Mouse (Mus musculus): ENCODE results near the gene Magi1.

The Magi1 gene

GRCm38 (mm10) chr6:93983551-93983950 lies 300.2 kb downstream of the Magi1 start:
- DNase-seq (ENCODE audit: low read depth, low spot score) = no peak

GRCm38 (mm10) chr6:93981211-93981610 lies 302.5 kb downstream of the Magi1 start:
- DNase-seq (ENCODE audit: low read depth, low spot score) = no peak

- no peak for DNase-seq (ENCODE audit: low read depth, low spot score)
Observed at GRCm38 (mm10) chr6:93979241-93979640, 304.5 kb downstream of the Magi1 start.

- no peak for DNase-seq (ENCODE audit: low read depth, low spot score)
Observed at GRCm38 (mm10) chr6:93968721-93969120, 315.0 kb downstream of the Magi1 start.

GRCm38 (mm10) chr6:93962757-93963336 lies 320.9 kb downstream of the Magi1 start:
- DNase-seq (ENCODE audit: low read depth, low spot score) = no peak

- DNase-seq (ENCODE audit: low read depth, low spot score) = no peak
Observed at GRCm38 (mm10) chr6:93961782-93962181, 321.9 kb downstream of the Magi1 start.

- peak; percentile 13 for DNase-seq (ENCODE audit: low read depth, low spot score)
Observed at GRCm38 (mm10) chr6:93957172-93957571, 326.5 kb downstream of the Magi1 start.

- DNase-seq (ENCODE audit: low read depth, low spot score) = no peak
Observed at GRCm38 (mm10) chr6:93946612-93947011, 337.1 kb downstream of the Magi1 start.

GRCm38 (mm10) chr6:93936359-93936758 lies 347.4 kb downstream of the Magi1 start:
- DNase-seq (ENCODE audit: low read depth, low spot score) = no peak

GRCm38 (mm10) chr6:93935793-93936192 lies 347.9 kb downstream of the Magi1 start:
- DNase-seq (ENCODE audit: low read depth, low spot score) = no peak

- DNase-seq (ENCODE audit: low read depth, low spot score) = no peak
Observed at GRCm38 (mm10) chr6:93934700-93935099, 349.0 kb downstream of the Magi1 start.

- DNase-seq (ENCODE audit: low read depth, low spot score) = no peak
Observed at GRCm38 (mm10) chr6:93924568-93924967, 359.1 kb downstream of the Magi1 start.

GRCm38 (mm10) chr6:93923972-93924371 lies 359.7 kb downstream of the Magi1 start:
- DNase-seq (ENCODE audit: low read depth, low spot score) = no peak

- DNase-seq (ENCODE audit: low read depth, low spot score) = no peak
Observed at GRCm38 (mm10) chr6:93923351-93923750, 360.4 kb downstream of the Magi1 start.

GRCm38 (mm10) chr6:93922931-93923330 lies 360.8 kb downstream of the Magi1 start:
- no peak for DNase-seq (ENCODE audit: low read depth, low spot score)

GRCm38 (mm10) chr6:93913226-93913861 lies 370.4 kb downstream of the Magi1 start:
- peak; percentile 26 for DNase-seq (ENCODE audit: low read depth, low spot score)

GRCm38 (mm10) chr6:93912582-93913225 lies 371.0 kb downstream of the Magi1 start:
- DNase-seq (ENCODE audit: low read depth, low spot score) = peak; percentile 66

GRCm38 (mm10) chr6:93912003-93912581 lies 371.6 kb downstream of the Magi1 start:
- peak; percentile 8 for DNase-seq (ENCODE audit: low read depth, low spot score)

- no peak for DNase-seq (ENCODE audit: low read depth, low spot score)
Observed at GRCm38 (mm10) chr6:93911420-93911819, 372.3 kb downstream of the Magi1 start.

- no peak for DNase-seq (ENCODE audit: low read depth, low spot score)
Observed at GRCm38 (mm10) chr6:93909976-93910375, 373.7 kb downstream of the Magi1 start.

GRCm38 (mm10) chr6:93904987-93905386 lies 378.7 kb downstream of the Magi1 start:
- no peak for DNase-seq (ENCODE audit: low read depth, low spot score)

- no peak for DNase-seq (ENCODE audit: low read depth, low spot score)
Observed at GRCm38 (mm10) chr6:93902239-93902638, 381.5 kb downstream of the Magi1 start.

GRCm38 (mm10) chr6:93901408-93901807 lies 382.3 kb downstream of the Magi1 start:
- DNase-seq (ENCODE audit: low read depth, low spot score) = no peak
